Mouse (Mus musculus) testis, adult 2 months (tissue): ENCODE results near the gene Hbb-bh1.
"Not testable (repeated sequence)": the region's sequence is repeated elsewhere in the genome, so short reads cannot be mapped to it uniquely, and the experiment has no call there.

ENCODE experiments used
- CTCF ChIP-seq: fragments of 200-500 bp; IDR thresholded peaks from 2 replicates; pipeline ENCODE4 v1.5.1; 2012; ENCODE audit warnings: low read depth, mild to moderate bottlenecking, inconsistent platforms, low read length, moderate library complexity; ENCODE audit not compliant: control insufficient read depth, insufficient read depth, insufficient replicate concordance
- POLR2A ChIP-seq: fragments of 200-500 bp; IDR thresholded peaks from 2 replicates; pipeline ENCODE4 v1.6.1; 2012; ENCODE audit warnings: low read depth, mild to moderate bottlenecking, inconsistent platforms, low read length, moderate library complexity; ENCODE audit not compliant: control insufficient read depth

GRCm38 (mm10) chr7:103815085-103815484, 27.9 kb downstream of the Hbb-bh1 start:
- not testable (repeated sequence) for TF ChIP-seq CTCF, POLR2A
